Mouse (Mus musculus): ENCODE measurements around the gene Tac2. TPM values are rescaled to one million over a fixed set of nuclear protein-coding genes. Genes with fewer than 3 reads are reported as not detected.

Gene Tac2
- polyA plus RNA-seq (2014; fragmentation: Nextera tagmentation; extraction: Ambion mirVana): 1.9 and 2.9 TPM in 2 replicates

DNA sequence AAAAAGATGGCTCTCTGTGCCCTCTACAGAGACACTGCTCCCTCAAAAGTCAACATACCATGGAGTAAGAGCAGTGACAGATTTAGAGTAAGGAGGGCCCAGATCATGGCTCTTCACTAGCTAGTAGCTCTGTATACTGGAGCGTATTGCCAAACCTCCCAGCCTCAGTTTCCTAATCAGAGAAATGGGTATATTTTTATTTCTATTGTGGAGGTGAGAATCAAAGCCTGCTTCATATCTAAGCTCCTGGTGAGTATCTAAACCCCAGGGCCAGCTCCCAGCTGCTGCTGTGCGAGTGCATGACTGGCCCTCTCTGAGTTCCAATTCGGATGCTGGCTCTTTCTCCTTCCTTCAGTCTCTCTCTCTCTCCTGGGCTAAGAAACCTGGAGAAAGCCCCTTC is at the start of gene Tac2:
Tac2 (plus strand) TSS at position 301 of the 400 bp plus-strand sequence.
- Histone ChIP-seq H3K9me3 (replicated peaks; ENCODE audit: control insufficient read depth, low read length) (no peaks in the 10 kb centered on the region), H3K27me3 (ENCODE audit: control insufficient read depth, insufficient read depth, low read length) (peaks cover 2% of the 10 kb centered on the region; the same call in 1 of the 2 replicates), H3K4me1 (ENCODE audit: control insufficient read depth, insufficient read depth, low read length) (no peaks in the 10 kb centered on the region), H3K4me2 (ENCODE audit: low read depth, low read length) (no peak within 1 kb of the TSS), H3K4me3 (ENCODE audit: low read depth, low read length) (no peak within 1 kb of the TSS), H3K27ac (replicated peaks; ENCODE audit: low read depth, low read length) (no peak within 1 kb of the TSS), H3K36me3 (replicated peaks; ENCODE audit: control insufficient read depth, insufficient read depth, low read depth, low read length) (no peaks in the 10 kb centered on the region), H3K9ac (replicated peaks; ENCODE audit: low read length) (no peak within 1 kb of the TSS)
- no peak for DNase-seq (ENCODE audit: low spot score)
- 83% methylated on average over 3 of the region's 3 CpGs for WGBS
- ATAC-seq (replicated peaks; ENCODE audit: insufficient number of reproducible peaks, low FRiP score, low TSS enrichment, low read depth): no peak

DNA sequence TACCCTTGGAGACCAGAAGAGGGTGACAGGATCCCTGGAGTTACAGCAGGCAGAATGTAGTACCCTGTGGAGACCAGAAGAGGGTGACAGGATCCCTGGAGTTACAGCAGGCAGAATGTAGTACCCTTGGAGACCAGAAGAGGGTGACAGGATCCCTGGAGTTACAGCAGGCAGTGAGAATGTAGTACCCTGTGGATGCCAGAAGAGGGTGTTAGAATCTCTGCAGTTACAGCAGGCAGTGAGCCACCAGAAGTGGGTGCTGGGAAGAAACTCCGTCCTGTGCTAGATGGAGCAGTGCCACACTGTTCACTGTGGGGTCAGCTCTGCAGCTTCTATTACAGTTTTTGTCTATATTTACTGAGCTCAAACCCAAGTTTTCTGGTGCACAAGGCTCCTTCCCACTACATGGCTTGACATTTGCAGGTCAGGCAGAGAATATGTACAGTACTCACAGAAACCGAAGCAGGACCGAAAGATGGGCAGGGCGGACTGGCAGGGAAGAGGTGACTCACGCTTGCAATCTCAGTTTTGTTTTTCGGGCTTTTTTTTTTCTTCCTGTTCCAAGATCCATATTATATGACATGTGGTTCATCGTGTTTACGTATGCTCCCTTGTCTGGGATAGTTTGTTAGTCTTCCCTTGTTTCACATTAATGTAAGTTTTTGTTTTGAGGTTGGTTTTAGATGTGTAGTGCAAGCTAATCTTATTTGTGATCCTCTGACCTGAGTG is 49.3 kb upstream of the Tac2 start:
- Histone ChIP-seq H3K4me3 (ENCODE audit: low read depth, low read length) (no peak overlapping the region), H3K9ac (replicated peaks; ENCODE audit: low read length) (no peak overlapping the region), H3K36me3 (replicated peaks; ENCODE audit: control insufficient read depth, insufficient read depth, low read depth, low read length) (no peaks in the 10 kb centered on the region), H3K9me3 (replicated peaks; ENCODE audit: control insufficient read depth, low read length) (no peaks in the 10 kb centered on the region), H3K27me3 (ENCODE audit: control insufficient read depth, insufficient read depth, low read length) (no peaks in the 10 kb centered on the region), H3K27ac (replicated peaks; ENCODE audit: low read depth, low read length) (no peak overlapping the region), H3K4me2 (ENCODE audit: low read depth, low read length) (no peak overlapping the region), H3K4me1 (ENCODE audit: control insufficient read depth, insufficient read depth, low read length) (no peaks in the 10 kb centered on the region)
- 90% methylated on average over 8 of the region's 8 CpGs for WGBS
- ATAC-seq (replicated peaks; ENCODE audit: insufficient number of reproducible peaks, low FRiP score, low TSS enrichment, low read depth) (no peak), DNase-seq (ENCODE audit: low spot score) (peak; percentile 84)

- Histone ChIP-seq H3K4me2 (ENCODE audit: low read depth, low read length) (peak overlapping the region; percentile 35; the same call in 1 of the 2 replicates), H3K9ac (replicated peaks; ENCODE audit: low read length) (no peak overlapping the region), H3K36me3 (replicated peaks; ENCODE audit: control insufficient read depth, insufficient read depth, low read depth, low read length) (no peaks in the 10 kb centered on the region), H3K4me1 (ENCODE audit: control insufficient read depth, insufficient read depth, low read length) (no peaks in the 10 kb centered on the region), H3K9me3 (replicated peaks; ENCODE audit: control insufficient read depth, low read length) (no peaks in the 10 kb centered on the region), H3K27me3 (ENCODE audit: control insufficient read depth, insufficient read depth, low read length) (no peaks in the 10 kb centered on the region), H3K4me3 (ENCODE audit: low read depth, low read length) (peak overlapping the region; percentile 67; the same call in 1 of the 2 replicates), H3K27ac (replicated peaks; ENCODE audit: low read depth, low read length) (no peak overlapping the region; the same call in 1 of the 2 replicates)
- 56% methylated on average over 5 of the region's 5 CpGs for WGBS
- DNase-seq (ENCODE audit: low spot score): no peak
- no peak for ATAC-seq (replicated peaks; ENCODE audit: insufficient number of reproducible peaks, low FRiP score, low TSS enrichment, low read depth)
Observed at GRCm38 (mm10) chr10:127675859-127676398, 48.3 kb upstream of the Tac2 start.

- Histone ChIP-seq H3K9ac (replicated peaks; ENCODE audit: low read length) (peak overlapping the region; percentile 67), H3K4me3 (ENCODE audit: low read depth, low read length) (peak overlapping the region; percentile 67), H3K27ac (replicated peaks; ENCODE audit: low read depth, low read length) (no peak overlapping the region; the same call in 1 of the 2 replicates), H3K4me2 (ENCODE audit: low read depth, low read length) (peak overlapping the region; percentile 87), H3K9me3 (replicated peaks; ENCODE audit: control insufficient read depth, low read length) (no peaks in the 10 kb centered on the region), H3K36me3 (replicated peaks; ENCODE audit: control insufficient read depth, insufficient read depth, low read depth, low read length) (no peaks in the 10 kb centered on the region), H3K4me1 (ENCODE audit: control insufficient read depth, insufficient read depth, low read length) (no peaks in the 10 kb centered on the region), H3K27me3 (ENCODE audit: control insufficient read depth, insufficient read depth, low read length) (no peaks in the 10 kb centered on the region)
- peak; percentile 99 for DNase-seq (ENCODE audit: low spot score)
- under 1% methylated on average over 67 of the region's 71 CpGs for WGBS
- peak; percentile 92 for ATAC-seq (replicated peaks; ENCODE audit: insufficient number of reproducible peaks, low FRiP score, low TSS enrichment, low read depth)
Observed at GRCm38 (mm10) chr10:127676691-127677548, 47.4 kb upstream of the Tac2 start.

DNA sequence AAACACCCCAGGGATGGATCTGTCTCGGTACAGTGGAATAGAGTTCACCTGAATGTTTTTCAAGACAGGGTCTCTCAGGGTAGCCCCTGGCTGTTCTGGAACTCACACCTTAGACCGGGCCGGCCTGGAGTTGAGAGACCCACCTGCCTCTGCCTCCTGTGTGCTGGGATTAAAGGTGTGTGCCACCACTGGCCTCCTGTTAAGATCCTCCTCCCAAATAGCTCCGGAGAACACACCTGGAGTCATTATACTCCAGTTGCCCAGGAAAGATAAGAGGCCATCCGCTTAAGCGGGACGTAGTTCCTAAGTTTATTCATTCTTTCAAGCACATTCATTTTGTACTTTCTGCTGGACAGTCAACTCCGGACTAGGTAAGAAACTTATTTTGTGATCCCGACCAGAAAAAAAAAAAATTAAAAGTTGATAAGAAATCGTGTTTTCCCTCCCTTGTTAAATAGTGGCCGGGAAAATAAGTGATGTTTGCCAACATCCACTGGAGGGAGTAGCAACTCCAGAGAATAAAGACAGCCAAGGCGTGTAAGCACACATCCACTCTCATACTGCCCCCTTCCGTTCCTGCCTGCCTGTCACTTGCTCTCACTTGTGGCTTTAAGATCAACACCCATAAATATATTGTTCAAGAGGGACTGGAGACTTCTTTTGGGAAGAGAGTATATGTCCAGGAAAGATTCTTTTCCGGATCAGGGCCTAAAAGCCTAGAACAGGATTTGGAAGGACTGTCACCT is 46.5 kb upstream of the Tac2 start:
- WGBS: 12% methylated on average over 14 of the region's 14 CpGs
- 0 out of 2 replicates have a peak, but pooled peaks have one; percentile 9 for ATAC-seq (replicated peaks; ENCODE audit: insufficient number of reproducible peaks, low FRiP score, low TSS enrichment, low read depth)
- Histone ChIP-seq H3K36me3 (replicated peaks; ENCODE audit: control insufficient read depth, insufficient read depth, low read depth, low read length) (no peaks in the 10 kb centered on the region), H3K4me3 (ENCODE audit: low read depth, low read length) (peak overlapping the region; percentile 67), H3K27me3 (ENCODE audit: control insufficient read depth, insufficient read depth, low read length) (no peaks in the 10 kb centered on the region), H3K4me2 (ENCODE audit: low read depth, low read length) (peak overlapping the region; percentile 87), H3K27ac (replicated peaks; ENCODE audit: low read depth, low read length) (no peak overlapping the region), H3K9ac (replicated peaks; ENCODE audit: low read length) (peak overlapping the region; percentile 67), H3K4me1 (ENCODE audit: control insufficient read depth, insufficient read depth, low read length) (no peaks in the 10 kb centered on the region), H3K9me3 (replicated peaks; ENCODE audit: control insufficient read depth, low read length) (no peaks in the 10 kb centered on the region)
- DNase-seq (ENCODE audit: low spot score): peak; percentile 87

DNA sequence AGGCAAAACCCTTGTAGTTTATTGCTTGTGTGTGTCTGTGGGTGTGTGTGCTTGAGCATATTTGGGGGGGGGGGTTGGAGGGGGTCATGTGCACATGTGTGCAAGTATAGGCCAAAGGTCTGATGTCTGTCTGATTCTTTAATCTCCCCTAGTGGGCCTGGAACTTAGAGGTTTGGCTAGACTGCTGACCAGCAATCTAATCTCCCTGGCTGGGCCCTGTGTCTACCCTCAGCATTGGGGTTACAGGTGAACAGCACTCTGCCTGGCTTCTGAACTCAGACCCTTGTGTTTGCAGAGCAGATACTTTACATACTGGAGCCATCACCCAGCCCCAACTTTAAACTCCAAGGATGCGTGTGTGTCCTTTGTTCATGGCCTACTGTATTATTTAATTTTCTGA is 45.1 kb upstream of the Tac2 start:
- H3K9ac ChIP-seq (replicated peaks; ENCODE audit: low read length): no peak overlapping the region
- H3K27ac ChIP-seq (replicated peaks; ENCODE audit: low read depth, low read length): no peak overlapping the region
- no peak for ATAC-seq (replicated peaks; ENCODE audit: insufficient number of reproducible peaks, low FRiP score, low TSS enrichment, low read depth)
- WGBS: 94% methylated on average over 1 of the region's 1 CpGs
- DNase-seq (ENCODE audit: low spot score): no peak
- H3K4me1 ChIP-seq (ENCODE audit: control insufficient read depth, insufficient read depth, low read length): no peaks in the 10 kb centered on the region
- no peaks in the 10 kb centered on the region for H3K9me3 ChIP-seq (replicated peaks; ENCODE audit: control insufficient read depth, low read length)
- no peaks in the 10 kb centered on the region for H3K27me3 ChIP-seq (ENCODE audit: control insufficient read depth, insufficient read depth, low read length)
- no peaks in the 10 kb centered on the region for H3K36me3 ChIP-seq (replicated peaks; ENCODE audit: control insufficient read depth, insufficient read depth, low read depth, low read length)
- no peak overlapping the region for H3K4me3 ChIP-seq (ENCODE audit: low read depth, low read length)
- H3K4me2 ChIP-seq (ENCODE audit: low read depth, low read length): no peak overlapping the region

DNA sequence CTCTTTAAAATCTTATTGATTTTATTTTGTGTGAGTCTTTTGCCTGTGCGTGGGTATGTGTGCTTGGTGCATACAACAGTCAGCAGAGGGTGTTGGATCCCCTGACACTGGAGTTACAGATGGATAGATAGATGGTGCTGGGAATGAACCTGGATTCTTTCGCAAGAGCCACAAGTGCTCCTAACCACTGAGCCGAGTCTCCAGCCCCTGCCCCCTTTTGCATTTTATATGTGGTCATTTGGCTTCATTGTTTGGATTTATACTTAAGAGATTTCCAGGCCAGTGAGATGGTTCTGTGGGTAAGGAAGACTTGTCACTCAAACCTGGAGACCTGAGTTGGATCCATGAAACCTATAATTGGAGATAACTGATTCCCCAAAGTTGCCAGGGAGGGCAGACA is 44.4 kb upstream of the Tac2 start:
- H3K4me1 ChIP-seq (ENCODE audit: control insufficient read depth, insufficient read depth, low read length): no peaks in the 10 kb centered on the region
- H3K27me3 ChIP-seq (ENCODE audit: control insufficient read depth, insufficient read depth, low read length): no peaks in the 10 kb centered on the region
- no peak overlapping the region for H3K4me3 ChIP-seq (ENCODE audit: low read depth, low read length)
- DNase-seq (ENCODE audit: low spot score) (no peak), ATAC-seq (replicated peaks; ENCODE audit: insufficient number of reproducible peaks, low FRiP score, low TSS enrichment, low read depth) (no peak)
- no peak overlapping the region for H3K27ac ChIP-seq (replicated peaks; ENCODE audit: low read depth, low read length)
- WGBS: 88% methylated on average over 3 of the region's 3 CpGs
- H3K36me3 ChIP-seq (replicated peaks; ENCODE audit: control insufficient read depth, insufficient read depth, low read depth, low read length): no peaks in the 10 kb centered on the region
- no peak overlapping the region for H3K4me2 ChIP-seq (ENCODE audit: low read depth, low read length)
- no peak overlapping the region for H3K9ac ChIP-seq (replicated peaks; ENCODE audit: low read length)
- H3K9me3 ChIP-seq (replicated peaks; ENCODE audit: control insufficient read depth, low read length): no peaks in the 10 kb centered on the region
